Mouse (Mus musculus) stomach, postnatal 0 days (tissue): Measurements from ENCODE around the gene Gna15. TPM values are rescaled to one million over a fixed set of nuclear protein-coding genes. Genes with fewer than 3 reads are reported as not detected.

ENCODE experiments used
- ATAC-seq: fragments of 200-750 bp; cut with Nextera tagmentation; 2 replicates; pipeline ENCODE4 v1.8.0; 2017; ENCODE audit not compliant: low FRiP score, low TSS enrichment
- DNase-seq: peaks from one replicate; pipeline ENCODE4 v3.0.0-alpha.2; 2016; ENCODE audit warnings: low spot score
- H3K27ac ChIP-seq: fragments of 300-500 bp; sonication (generic); replicated peaks from 2 replicates; pipeline ENCODE4 v1.5.1; 2014; ENCODE audit warnings: mild to moderate bottlenecking, control low read depth
- H3K27me3 ChIP-seq: fragments of 300-500 bp; sonication (generic); 2 replicates; pipeline ENCODE4 v1.6.1; 2014; ENCODE audit warnings: low read length; ENCODE audit not compliant: control insufficient read depth, insufficient read depth
- H3K36me3 ChIP-seq: fragments of 300-500 bp; sonication (generic); 2 replicates; pipeline ENCODE4 v1.6.1; 2014; ENCODE audit warnings: low read length, mixed read lengths; ENCODE audit not compliant: control insufficient read depth, insufficient read depth
- H3K4me1 ChIP-seq: fragments of 300-500 bp; sonication (generic); replicated peaks from 2 replicates; pipeline ENCODE4 v1.6.1; 2014; ENCODE audit warnings: antibody characterized with exemption; ENCODE audit not compliant: control insufficient read depth, insufficient read depth
- H3K4me2 ChIP-seq: fragments of 300-500 bp; sonication (generic); replicated peaks from 2 replicates; pipeline ENCODE4 v1.6.1; 2014; ENCODE audit warnings: low read depth, mild to moderate bottlenecking, control low read depth, moderate library complexity
- H3K4me3 ChIP-seq: fragments of 300-500 bp; sonication (generic); 2 replicates; pipeline ENCODE4 v1.5.1; 2014; ENCODE audit warnings: low read depth, low read length, control low read depth
- H3K9ac ChIP-seq: fragments of 300-500 bp; sonication (generic); 2 replicates; pipeline ENCODE4 v1.6.1; 2014; ENCODE audit warnings: mild to moderate bottlenecking, low read length, control low read depth, mixed read lengths
- H3K9me3 ChIP-seq: fragments of 300-500 bp; sonication (generic); 2 replicates; pipeline ENCODE4 v1.6.1; 2016; ENCODE audit warnings: low read length; ENCODE audit not compliant: control insufficient read depth
- CTCF ChIP-seq: IDR thresholded peaks from 2 replicates; pipeline ENCODE4 v1.5.1; 2016; ENCODE audit warnings: antibody characterized with exemption, low read depth, mild to moderate bottlenecking, moderate library complexity
- EP300 ChIP-seq: optimal IDR thresholded peaks from 2 replicates; pipeline ENCODE3; 2016; ENCODE audit warnings: antibody characterized with exemption
- WGBS: fragments of 180-500 bp; shearing (Covaris S2); extraction: QIAGEN DNeasy Blood & Tissue Kit; methylation state at CpG from one replicate; pipeline ENCODE4 v1.1.7; 2014; 5-methylcytosine and 5-hydroxymethylcytosine counted together
- polyA plus RNA-seq: library from polyadenylated mRNA; unstranded; fragments of >200 nt; fragmentation: Nextera tagmentation; extraction: Ambion mirVana; gene quantifications from 2 replicates; pipeline ENCODE4 v1.2.1, GENCODE M21; 2015

Gene Gna15
- 9.8 and 10.1 TPM in 2 replicates for polyA plus RNA-seq

GRCm38 (mm10) chr10:81524051-81524605, at the start of gene Gna15:
Gna15 (minus strand) TSS chr10:81524225.
- Histone ChIP-seq H3K36me3 (0 out of 2 replicates have a peak, but pooled peaks cover under 1% of the 10 kb centered on the region), H3K9ac (peak within 1 kb of the TSS; percentile 59), H3K4me1 (no peaks in the 10 kb centered on the region), H3K9me3 (no peaks in the 10 kb centered on the region), H3K4me2 (peak within 1 kb of the TSS; percentile 39; the same call in 1 of the 2 replicates), H3K27ac (peak within 1 kb of the TSS; percentile 85), H3K4me3 (peak within 1 kb of the TSS; percentile 29), H3K27me3 (no peaks in the 10 kb centered on the region)
- no peak for TF ChIP-seq EP300
- TF ChIP-seq CTCF, result no peak
- WGBS, result 26% methylated on average over 9 of the region's 9 CpGs
- ATAC-seq (peak; percentile 62; the same call in 1 of the 2 replicates), DNase-seq (no peak)

DNA sequence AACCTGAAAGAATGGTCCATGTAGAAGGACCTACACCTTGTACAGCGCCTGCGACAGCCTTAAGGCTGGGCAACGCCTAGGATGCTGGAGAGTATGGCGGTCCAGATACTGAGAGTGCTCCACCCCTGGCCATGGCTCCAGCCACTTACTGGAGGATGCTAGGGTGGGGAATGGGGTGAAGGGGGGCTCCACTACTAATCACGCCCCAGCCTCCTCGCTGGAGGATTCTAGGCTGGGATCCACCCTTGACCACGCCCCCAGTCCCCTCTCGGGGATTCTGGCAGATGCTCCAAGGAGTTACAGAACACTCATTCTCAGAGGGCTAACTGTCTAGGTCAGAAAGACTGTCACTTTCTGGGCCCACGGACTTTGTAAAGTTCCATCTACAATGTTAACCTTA, 49.0 kb upstream of the Gna15 start:
- peaks cover 19% of the 10 kb centered on the region for H3K4me1 ChIP-seq
- 21% methylated on average over 9 of the region's 9 CpGs for WGBS

GRCm38 (mm10) chr10:81572133-81572671, 48.2 kb upstream of the Gna15 start:
- peak overlapping the region; percentile 69 for H3K4me2 ChIP-seq
- peak overlapping the region; percentile 40; the same call in 1 of the 2 replicates for H3K27ac ChIP-seq
- no peak overlapping the region for H3K9ac ChIP-seq
- peak overlapping the region; percentile 38; the same call in 1 of the 2 replicates for H3K4me3 ChIP-seq
- H3K36me3 ChIP-seq, result no peaks in the 10 kb centered on the region
- H3K27me3 ChIP-seq, result no peaks in the 10 kb centered on the region
- TF ChIP-seq EP300 (no peak), CTCF (no peak)
- ATAC-seq, result 0 out of 2 replicates have a peak, but pooled peaks have one; percentile 0
- no peak for DNase-seq
- WGBS, result 11% methylated on average over 9 of the region's 9 CpGs
- no peaks in the 10 kb centered on the region for H3K9me3 ChIP-seq
- peaks cover 19% of the 10 kb centered on the region for H3K4me1 ChIP-seq

More for the DNA sequence above, 49.0 kb upstream of the Gna15 start:
- ATAC-seq, result peak; percentile 13; the same call in 1 of the 2 replicates
- H3K4me2 ChIP-seq, result no peak overlapping the region
- 0 out of 2 replicates have a peak overlapping the region, but pooled peaks have one; percentile 23 for H3K9ac ChIP-seq
- H3K4me3 ChIP-seq, result no peak overlapping the region
- TF ChIP-seq EP300, result no peak
- TF ChIP-seq CTCF, result 0 out of 2 replicates have a peak, but pooled peaks have one; percentile 3
- 0 out of 2 replicates have a peak overlapping the region, but pooled peaks have one; percentile 24 for H3K27ac ChIP-seq
- no peaks in the 10 kb centered on the region for H3K27me3 ChIP-seq
- no peak for DNase-seq
- H3K9me3 ChIP-seq, result no peaks in the 10 kb centered on the region
- no peaks in the 10 kb centered on the region for H3K36me3 ChIP-seq

DNA sequence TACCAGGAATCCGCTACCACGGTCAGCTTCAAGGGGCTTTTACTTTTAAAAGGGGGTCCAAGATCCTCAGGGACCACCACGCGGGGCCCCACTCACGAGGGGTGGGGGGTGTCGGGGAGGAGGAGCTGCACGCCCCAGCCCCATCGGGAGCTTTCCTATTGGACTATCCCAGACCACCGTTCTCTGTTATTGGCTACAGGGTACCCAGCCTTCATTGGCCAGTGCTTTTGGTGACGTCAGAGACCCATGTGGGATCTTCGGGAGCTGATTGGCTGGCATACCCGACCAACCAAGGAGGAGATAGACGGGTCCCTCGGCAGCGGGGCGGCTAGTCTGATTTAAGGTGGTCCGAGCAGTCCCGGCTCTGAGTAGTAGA, 47.5 kb upstream of the Gna15 start:
- TF ChIP-seq EP300 (no peak), CTCF (no peak)
- WGBS, result under 1% methylated on average over 18 of the region's 18 CpGs
- peak overlapping the region; percentile 38 for H3K4me3 ChIP-seq
- H3K4me2 ChIP-seq, result peak overlapping the region; percentile 69
- peak overlapping the region; percentile 49 for H3K27ac ChIP-seq
- peak; percentile 94 for DNase-seq
- no peaks in the 10 kb centered on the region for H3K36me3 ChIP-seq
- no peaks in the 10 kb centered on the region for H3K27me3 ChIP-seq
- no peak overlapping the region for H3K9ac ChIP-seq
- H3K4me1 ChIP-seq, result peaks cover 19% of the 10 kb centered on the region
- no peaks in the 10 kb centered on the region for H3K9me3 ChIP-seq
- peak; percentile 93 for ATAC-seq

- H3K4me3 ChIP-seq, result peak overlapping the region; percentile 38
- H3K36me3 ChIP-seq, result peaks cover 3% of the 10 kb centered on the region
- H3K27ac ChIP-seq, result peak overlapping the region; percentile 56
- no peak for TF ChIP-seq EP300
- TF ChIP-seq CTCF, result peak; percentile 34; the same call in 1 of the 2 replicates
- peaks cover 19% of the 10 kb centered on the region for H3K4me1 ChIP-seq
- WGBS, result under 1% methylated on average over 30 of the region's 34 CpGs
- H3K4me2 ChIP-seq, result peak overlapping the region; percentile 69
- no peaks in the 10 kb centered on the region for H3K27me3 ChIP-seq
- DNase-seq (peak; percentile 93), ATAC-seq (peak; percentile 61)
- no peaks in the 10 kb centered on the region for H3K9me3 ChIP-seq
- peak overlapping the region; percentile 31 for H3K9ac ChIP-seq
Measured at GRCm38 (mm10) chr10:81570831-81571500, 46.9 kb upstream of the Gna15 start.
